Mouse (Mus musculus) intestine, postnatal 0 days (tissue): ENCODE measurements around the gene Per3. TPM values are rescaled to one million over a fixed set of nuclear protein-coding genes. Genes with fewer than 3 reads are reported as not detected.

Experiments
- ATAC-seq: fragments of 200-750 bp; cut with Nextera tagmentation; 2 replicates; pipeline ENCODE4 v1.8.0; 2017; ENCODE audit warnings: mild to moderate bottlenecking, moderate TSS enrichment, moderate library complexity
- H3K27ac ChIP-seq: fragments of 300-500 bp; sonication (generic); 2 replicates; pipeline ENCODE4 v1.5.1; 2014; ENCODE audit warnings: mild to moderate bottlenecking, low read depth, low read length, moderate library complexity
- H3K27me3 ChIP-seq: fragments of 300-500 bp; sonication (generic); replicated peaks from 2 replicates; pipeline ENCODE4 v1.6.1; 2014; ENCODE audit warnings: low read length, mixed read lengths; ENCODE audit not compliant: control insufficient read depth, insufficient read depth
- H3K36me3 ChIP-seq: fragments of 300-500 bp; sonication (generic); 2 replicates; pipeline ENCODE4 v1.6.1; 2014; ENCODE audit warnings: mild to moderate bottlenecking, moderate library complexity; ENCODE audit not compliant: control insufficient read depth, insufficient read depth
- H3K4me1 ChIP-seq: fragments of 300-500 bp; sonication (generic); replicated peaks from 2 replicates; pipeline ENCODE4 v1.6.1; 2014; ENCODE audit warnings: antibody characterized with exemption, low read length, mixed read lengths; ENCODE audit not compliant: control insufficient read depth, insufficient read depth
- H3K4me2 ChIP-seq: fragments of 300-500 bp; sonication (generic); replicated peaks from 2 replicates; pipeline ENCODE4 v1.6.1; 2014; ENCODE audit warnings: low read depth, mild to moderate bottlenecking, moderate library complexity
- H3K4me3 ChIP-seq: fragments of 300-500 bp; sonication (generic); 2 replicates; pipeline ENCODE4 v1.5.1; 2014; ENCODE audit warnings: low read depth, low read length
- H3K9ac ChIP-seq: fragments of 300-500 bp; sonication (generic); 2 replicates; pipeline ENCODE4 v1.6.1; 2014; ENCODE audit warnings: mild to moderate bottlenecking, low read depth, low read length
- H3K9me3 ChIP-seq: fragments of 300-500 bp; sonication (generic); 2 replicates; pipeline ENCODE4 v1.6.1; 2016; ENCODE audit warnings: mixed run types; ENCODE audit not compliant: control insufficient read depth
- CTCF ChIP-seq: sonication (generic); IDR thresholded peaks from 2 replicates; pipeline ENCODE4 v1.5.1; 2016; ENCODE audit warnings: low read depth, mild to moderate bottlenecking, control low read depth, antibody characterized with exemption, moderate library complexity
- WGBS: fragments of 180-500 bp; shearing (Covaris S2); extraction: QIAGEN DNeasy Blood & Tissue Kit; methylation state at CpG from one replicate; pipeline ENCODE4 v1.1.7; 2014; 5-methylcytosine and 5-hydroxymethylcytosine counted together
- polyA plus RNA-seq: library from polyadenylated mRNA; unstranded; fragments of >200 nt; fragmentation: Nextera tagmentation; extraction: Ambion mirVana; gene quantifications from 2 replicates; pipeline ENCODE4 v1.2.1, GENCODE M21; 2015

The Per3 gene
- polyA plus RNA-seq, 1 experiment from 2014 or later, result 2.1 TPM

DNA sequence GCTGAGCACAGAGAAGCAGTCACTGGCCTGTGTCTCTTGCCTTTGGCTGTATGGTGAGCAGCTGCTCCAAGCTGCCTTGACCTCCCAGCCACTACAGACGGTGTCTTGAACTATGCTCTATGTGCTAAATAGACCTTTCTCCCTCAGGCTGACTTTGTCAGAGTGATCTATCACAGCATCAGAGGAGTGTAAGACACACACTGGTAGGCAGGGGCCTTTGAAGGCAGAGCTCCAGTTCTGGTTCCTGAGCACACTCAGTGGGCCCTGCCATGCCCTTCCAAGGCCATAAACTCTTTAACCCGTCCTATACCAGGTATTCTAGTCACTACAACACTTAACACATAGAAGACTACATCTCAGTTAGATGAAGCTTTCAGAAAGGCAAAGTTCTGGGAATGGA lies 36.9 kb upstream of the Per3 start:
- TF ChIP-seq CTCF, result no peak

DNA sequence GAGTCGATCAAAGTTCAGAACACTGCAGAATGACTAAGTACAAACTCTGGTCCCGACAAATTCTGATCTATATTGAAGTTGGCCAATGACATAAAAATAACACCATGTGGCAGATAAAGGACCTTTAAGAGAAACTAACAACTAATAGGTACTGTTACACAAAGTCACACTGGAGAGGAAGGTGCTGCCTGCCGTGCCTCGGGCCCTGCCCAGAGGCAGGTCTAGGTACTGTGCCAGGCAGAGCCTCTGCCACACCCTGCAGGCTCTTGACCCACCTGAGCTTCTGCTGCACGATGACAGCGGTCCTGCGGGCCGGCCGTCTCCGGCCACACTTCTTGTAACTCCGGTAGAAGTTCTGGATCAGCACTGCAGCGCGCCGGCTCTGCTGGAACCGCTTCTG lies 30.4 kb upstream of the Per3 start:
- TF ChIP-seq CTCF, result no peak
- ATAC-seq, result peak; percentile 50; the same call in 1 of the 2 replicates

More for the DNA sequence above, 36.9 kb upstream of the Per3 start:
- no peaks in the 10 kb centered on the region for H3K36me3 ChIP-seq
- no peaks in the 10 kb centered on the region for H3K27me3 ChIP-seq
- WGBS, result 77% methylated on average over 2 of the region's 2 CpGs
- H3K27ac ChIP-seq, result no peak overlapping the region
- ATAC-seq, result no peak
- no peak overlapping the region for H3K4me2 ChIP-seq
- no peak overlapping the region for H3K9ac ChIP-seq
- H3K4me3 ChIP-seq, result no peak overlapping the region
- no peaks in the 10 kb centered on the region for H3K4me1 ChIP-seq
- H3K9me3 ChIP-seq, result no peaks in the 10 kb centered on the region

DNA sequence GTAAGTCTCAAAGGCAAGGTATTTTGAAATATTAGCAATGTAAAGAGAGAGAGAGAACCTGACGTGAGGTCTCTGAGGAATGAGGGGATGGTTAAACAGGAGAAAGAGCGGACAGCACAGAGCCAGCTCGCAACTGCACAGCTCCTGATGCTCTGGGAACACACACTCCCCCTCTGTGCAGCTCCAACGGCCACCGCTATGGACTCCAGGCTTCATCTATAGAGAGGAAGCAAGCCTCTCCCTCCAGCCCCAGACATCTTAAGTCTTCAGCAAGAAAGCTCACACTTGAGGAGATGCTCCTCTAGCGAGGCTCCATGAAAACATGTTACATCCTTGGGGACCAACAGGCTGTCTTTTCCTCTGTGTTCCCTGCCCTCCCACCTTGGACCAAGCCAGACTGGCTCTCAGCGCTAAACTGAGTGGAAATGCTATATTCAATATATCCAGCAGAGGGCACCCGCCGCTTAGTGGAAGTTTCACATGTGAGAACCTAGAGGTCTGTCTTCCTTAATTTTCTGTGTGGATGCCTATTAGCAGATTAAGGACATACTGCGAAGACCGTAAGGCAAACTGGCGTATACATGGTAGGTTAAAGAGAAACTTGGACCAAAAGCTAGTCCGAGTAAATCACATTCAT lies 28.8 kb upstream of the Per3 start:
- no peak overlapping the region for H3K4me2 ChIP-seq
- H3K4me3 ChIP-seq, result no peak overlapping the region
- TF ChIP-seq CTCF, result peak; percentile 95
- ATAC-seq, result no peak
- no peaks in the 10 kb centered on the region for H3K27me3 ChIP-seq
- H3K9ac ChIP-seq, result no peak overlapping the region
- WGBS, result 51% methylated on average over 13 of the region's 13 CpGs
- no peaks in the 10 kb centered on the region for H3K9me3 ChIP-seq
- no peaks in the 10 kb centered on the region for H3K36me3 ChIP-seq
- H3K27ac ChIP-seq, result no peak overlapping the region
- H3K4me1 ChIP-seq, result 0 out of 2 replicates have a peak, but pooled peaks cover 3% of the 10 kb centered on the region

More for the DNA sequence above, 30.4 kb upstream of the Per3 start:
- Histone ChIP-seq H3K4me3 (no peak overlapping the region), H3K9ac (no peak overlapping the region), H3K4me2 (no peak overlapping the region), H3K4me1 (0 out of 2 replicates have a peak, but pooled peaks cover 3% of the 10 kb centered on the region), H3K36me3 (no peaks in the 10 kb centered on the region), H3K27me3 (no peaks in the 10 kb centered on the region), H3K9me3 (no peaks in the 10 kb centered on the region), H3K27ac (no peak overlapping the region)
- 79% methylated on average over 15 of the region's 15 CpGs for WGBS

DNA sequence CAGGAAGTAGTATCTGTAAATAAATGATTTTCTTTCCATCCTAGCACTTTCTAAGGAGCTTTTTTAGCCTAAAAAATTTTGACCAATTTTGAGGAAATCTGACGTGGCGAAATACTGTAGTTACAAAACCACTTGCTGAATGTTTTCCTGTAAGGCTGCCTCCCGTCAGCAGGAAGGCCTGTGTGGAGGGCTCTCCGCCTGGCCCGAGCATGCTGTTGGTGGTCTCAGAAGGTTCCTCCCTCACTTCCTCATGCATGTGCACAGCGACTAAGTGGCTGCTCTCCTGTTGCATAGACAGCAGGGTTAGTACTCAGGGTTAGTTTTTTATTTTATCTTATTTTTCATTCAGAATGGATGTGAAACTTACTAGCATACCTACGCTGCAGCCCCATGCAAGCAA lies 26.5 kb upstream of the Per3 start:
- Histone ChIP-seq H3K36me3 (no peaks in the 10 kb centered on the region), H3K27ac (no peak overlapping the region), H3K9ac (no peak overlapping the region), H3K4me3 (no peak overlapping the region), H3K4me2 (no peak overlapping the region), H3K27me3 (no peaks in the 10 kb centered on the region), H3K4me1 (0 out of 2 replicates have a peak, but pooled peaks cover 3% of the 10 kb centered on the region), H3K9me3 (no peaks in the 10 kb centered on the region)
- WGBS, result 72% methylated on average over 7 of the region's 7 CpGs
- ATAC-seq, result no peak
- no peak for TF ChIP-seq CTCF

DNA sequence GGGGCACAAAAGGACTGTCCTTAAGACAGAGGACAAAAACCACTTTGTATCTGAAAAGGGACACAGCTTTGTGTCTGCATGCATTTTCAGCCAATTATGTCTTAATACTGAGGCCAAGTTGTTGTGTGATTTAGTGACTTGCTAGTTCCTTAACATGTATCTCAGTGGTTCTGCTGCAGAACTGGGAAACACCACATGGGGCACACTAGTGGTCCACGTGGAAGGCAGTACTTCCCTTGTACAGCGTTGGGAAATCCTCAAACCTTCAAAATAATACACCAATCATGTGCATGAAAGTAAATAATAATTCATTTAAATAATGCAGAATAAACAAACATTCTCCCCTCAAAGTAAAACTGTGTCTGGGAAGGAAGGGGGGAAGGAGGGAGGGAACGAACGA lies 24.3 kb upstream of the Per3 start:
- Histone ChIP-seq H3K27ac (no peak overlapping the region), H3K4me1 (no peaks in the 10 kb centered on the region), H3K27me3 (no peaks in the 10 kb centered on the region), H3K4me2 (no peak overlapping the region), H3K36me3 (no peaks in the 10 kb centered on the region), H3K9me3 (no peaks in the 10 kb centered on the region), H3K4me3 (no peak overlapping the region), H3K9ac (no peak overlapping the region)
- ATAC-seq, result no peak
- 63% methylated on average over 4 of the region's 4 CpGs for WGBS
- TF ChIP-seq CTCF, result peak; percentile 36

DNA sequence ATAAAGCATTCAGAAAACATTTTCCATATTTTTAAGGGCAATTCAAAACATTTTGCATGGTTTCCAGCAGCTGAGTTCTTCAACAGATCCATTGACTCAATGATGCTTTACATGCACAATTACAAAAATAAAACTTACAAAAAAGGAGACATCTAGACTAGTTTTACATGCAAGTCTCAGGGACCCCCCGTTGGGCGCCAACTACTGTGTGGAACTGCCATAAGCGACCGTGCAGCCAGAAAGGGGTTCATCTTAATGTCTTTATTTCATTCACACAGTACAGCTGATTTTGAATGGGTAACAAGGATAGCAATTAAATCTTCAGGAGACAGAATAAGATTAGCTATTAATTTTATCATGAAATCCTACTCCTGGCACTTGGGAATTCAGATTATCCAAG lies 15.1 kb upstream of the Per3 start:
- ATAC-seq, result no peak
- Histone ChIP-seq H3K27me3 (no peaks in the 10 kb centered on the region), H3K27ac (no peak overlapping the region), H3K4me3 (no peak overlapping the region), H3K36me3 (peaks cover 7% of the 10 kb centered on the region; the same call in 1 of the 2 replicates), H3K9ac (no peak overlapping the region), H3K4me1 (no peaks in the 10 kb centered on the region), H3K9me3 (no peaks in the 10 kb centered on the region), H3K4me2 (no peak overlapping the region)
- no peak for TF ChIP-seq CTCF
- 97% methylated on average over 4 of the region's 4 CpGs for WGBS
